Mouse (Mus musculus) granulocyte monocyte progenitor cell, adult 5-6 weeks (primary cell): ENCODE results near the gene Maml3. TPM values are rescaled to one million over a fixed set of nuclear protein-coding genes. Genes with fewer than 3 reads are reported as not detected.
A peak's percentile ranks its signal among the peaks of the same experiment; 100 is the strongest.

Experiments
- ATAC-seq: replicated peaks from 2 replicates; pipeline ENCODE4 v1.8.0; 2016; ENCODE audit warnings: mild to moderate bottlenecking, moderate TSS enrichment, inconsistent platforms; ENCODE audit not compliant: poor library complexity, severe bottlenecking
- total RNA-seq, 2 experiments: library from RNA; stranded (forward) in 1 of 2; stranded (reverse) in 1 of 2; fragments of 200-712, 200-1000 nt in 1 of 2; fragments of >200 nt in 1 of 2; fragmentation: Nextera tagmentation in 1 of 2; gene quantifications; 2 replicates each; pipeline ENCODE4 v1.2.3; 2014 to 2017

Maml3 gene
- total RNA-seq, 2 experiments from 2014 or later = 4.9 to 12.3 TPM

DNA sequence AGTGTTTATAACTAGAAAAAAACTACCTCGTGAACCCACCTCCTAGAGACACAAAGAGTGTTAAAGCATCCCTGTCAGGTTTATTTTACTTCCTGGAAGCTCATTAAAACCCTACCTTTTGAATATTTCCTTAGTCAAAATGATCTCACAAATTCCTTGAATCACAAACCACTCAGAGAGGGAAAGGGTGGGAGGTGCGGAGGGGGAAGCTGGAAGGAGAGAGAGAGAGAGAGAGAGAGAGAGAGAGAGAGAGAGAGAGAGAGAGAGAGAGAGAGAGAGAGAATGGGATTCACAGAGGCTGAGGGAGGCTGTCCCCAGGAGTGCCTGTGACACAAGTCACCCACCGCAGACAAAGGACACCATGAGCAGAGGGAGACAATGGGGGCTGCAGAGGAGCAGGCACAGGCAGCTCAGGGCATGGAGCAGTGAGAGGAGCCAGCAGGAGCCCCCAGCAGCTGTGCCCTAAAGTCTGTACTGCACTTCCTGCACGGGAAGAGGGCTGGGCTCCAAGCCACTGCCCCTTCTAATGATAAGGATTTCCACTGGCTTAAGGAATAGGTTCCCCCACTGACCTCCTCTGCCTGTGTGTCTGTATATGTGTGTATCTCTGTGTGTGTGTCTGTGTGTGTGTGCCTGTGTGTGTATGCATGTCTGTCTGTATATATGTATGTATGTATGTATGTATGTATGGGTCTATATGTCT lies 140.8 kb downstream of the Maml3 start:
- ATAC-seq = peak; percentile 35

DNA sequence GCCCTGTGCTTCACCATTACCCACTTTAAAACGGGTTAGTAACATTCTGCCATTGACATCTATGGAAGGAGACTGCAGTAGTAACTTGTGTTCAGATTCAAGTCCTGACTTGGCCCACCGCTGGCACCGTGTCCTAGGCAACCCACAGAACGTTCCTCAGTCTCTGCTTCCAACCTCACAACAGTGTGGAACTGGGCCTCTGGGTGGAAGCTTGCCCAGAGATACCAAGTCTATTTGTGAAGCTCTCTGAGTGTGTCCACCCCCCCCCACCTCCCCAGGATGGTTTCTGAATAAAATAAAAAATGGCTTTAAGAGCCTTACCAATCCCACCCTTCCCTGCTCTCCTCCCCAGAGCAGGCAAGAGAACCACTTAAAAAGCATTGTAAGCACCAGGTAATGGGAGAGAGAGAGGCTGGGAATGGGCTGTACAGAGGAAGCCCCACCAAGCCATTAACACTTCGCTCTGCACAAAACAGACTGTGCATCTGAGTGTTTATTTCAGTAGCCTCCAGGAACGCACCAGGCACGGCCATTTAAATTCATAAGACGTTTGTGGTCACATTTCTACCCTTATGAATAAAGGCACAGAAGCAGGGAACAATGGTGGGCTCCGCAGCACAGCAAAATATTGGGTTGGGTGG lies 141.6 kb downstream of the Maml3 start:
- no peak for ATAC-seq

DNA sequence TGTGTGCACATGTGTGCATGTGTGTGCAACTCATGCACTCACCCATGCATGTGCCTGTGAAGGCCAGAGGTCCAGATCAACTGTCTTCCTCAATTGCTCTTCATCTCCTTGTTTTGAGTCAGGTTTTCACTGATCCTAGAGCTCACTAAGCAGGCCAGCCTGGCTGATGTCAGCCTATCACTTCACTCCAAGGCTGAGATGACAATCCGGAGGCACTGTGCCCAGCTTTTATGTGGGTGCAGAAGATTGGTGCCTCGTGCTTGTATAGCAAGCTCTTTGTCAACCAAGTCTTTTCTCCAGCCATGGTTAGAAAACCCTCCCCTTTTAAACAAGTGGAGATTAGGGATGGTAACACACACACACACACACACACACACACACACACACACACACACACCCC lies 146.1 kb downstream of the Maml3 start:
- no peak for ATAC-seq

DNA sequence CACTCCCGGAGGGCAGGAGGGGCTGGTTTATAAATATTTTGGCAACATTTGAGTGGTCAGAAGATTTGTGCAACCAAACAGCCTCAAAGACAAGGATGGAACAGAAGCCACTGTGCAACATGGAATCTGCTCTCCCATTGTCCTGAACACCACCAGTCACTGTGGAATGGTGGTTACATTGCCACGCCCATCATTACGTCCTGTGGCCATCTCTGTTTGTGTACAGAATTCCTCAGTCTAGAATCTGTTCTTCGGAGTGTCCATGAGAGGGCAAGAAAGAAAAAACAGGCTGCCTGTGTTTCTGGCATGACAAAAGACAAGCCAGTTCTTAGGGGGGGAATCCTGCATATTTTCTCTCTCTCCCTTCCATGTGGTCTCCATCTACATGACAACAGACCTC lies 150.4 kb downstream of the Maml3 start:
- ATAC-seq = no peak

DNA sequence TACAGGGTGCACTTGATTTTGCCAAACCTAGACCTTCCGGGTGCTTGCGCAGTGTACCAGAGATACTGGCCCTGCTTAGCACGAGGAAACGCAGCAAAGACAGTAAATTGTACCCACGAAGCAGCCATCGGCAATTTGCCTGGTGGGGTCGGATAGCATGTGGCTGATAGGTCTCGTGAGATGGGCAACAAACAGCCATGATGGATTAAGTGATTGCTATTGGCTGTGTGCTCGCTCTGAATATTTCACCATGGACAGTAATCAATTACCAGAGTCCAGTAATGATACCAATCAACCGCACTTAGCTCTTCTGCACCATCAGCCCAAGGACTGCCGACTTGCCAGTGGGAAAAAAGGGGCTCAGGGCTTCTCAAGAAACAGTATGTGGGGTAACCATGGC lies 150.9 kb downstream of the Maml3 start:
- ATAC-seq = no peak

DNA sequence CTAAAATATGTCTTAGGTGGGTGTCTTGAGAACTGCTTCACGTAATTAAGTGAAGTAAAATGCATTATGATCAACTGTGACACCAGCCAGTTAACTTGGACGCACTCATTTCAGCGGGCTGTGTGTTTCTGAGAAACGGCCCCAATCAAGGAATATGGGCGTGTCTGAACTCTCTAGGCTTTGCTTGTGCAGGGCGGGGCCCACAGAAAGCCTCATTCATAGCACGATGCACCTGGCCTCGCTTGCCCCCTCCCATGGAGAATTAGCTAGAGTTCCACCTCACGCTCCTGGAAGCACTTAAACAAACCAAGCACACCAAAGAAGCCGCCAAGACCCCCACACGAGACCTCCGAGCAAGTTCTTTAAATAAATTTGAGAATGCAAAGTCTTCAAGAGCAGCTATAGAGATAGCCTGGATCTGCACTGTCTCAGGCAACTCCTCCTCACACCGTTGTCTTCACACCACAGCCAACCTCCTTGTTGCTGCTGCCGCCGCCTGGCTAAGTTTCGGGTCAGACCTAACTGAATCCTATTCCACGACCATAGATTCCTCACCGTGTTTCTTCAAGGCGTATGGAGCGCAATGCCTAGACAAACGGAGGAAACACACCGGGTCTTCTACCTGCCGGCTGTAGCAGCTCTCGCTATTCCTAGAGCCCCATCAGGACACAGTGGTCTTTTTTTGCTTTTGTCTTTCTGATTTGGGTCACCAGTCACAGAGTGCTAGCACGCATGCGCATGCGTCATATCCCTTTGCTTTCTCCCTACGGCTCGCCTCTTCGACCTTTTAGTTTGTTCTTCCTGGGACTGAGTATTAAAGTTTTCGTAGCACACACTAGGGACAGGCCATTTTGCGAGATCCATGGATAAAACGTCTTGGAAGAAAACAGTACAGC lies 151.9 kb downstream of the Maml3 start:
- no peak for ATAC-seq

DNA sequence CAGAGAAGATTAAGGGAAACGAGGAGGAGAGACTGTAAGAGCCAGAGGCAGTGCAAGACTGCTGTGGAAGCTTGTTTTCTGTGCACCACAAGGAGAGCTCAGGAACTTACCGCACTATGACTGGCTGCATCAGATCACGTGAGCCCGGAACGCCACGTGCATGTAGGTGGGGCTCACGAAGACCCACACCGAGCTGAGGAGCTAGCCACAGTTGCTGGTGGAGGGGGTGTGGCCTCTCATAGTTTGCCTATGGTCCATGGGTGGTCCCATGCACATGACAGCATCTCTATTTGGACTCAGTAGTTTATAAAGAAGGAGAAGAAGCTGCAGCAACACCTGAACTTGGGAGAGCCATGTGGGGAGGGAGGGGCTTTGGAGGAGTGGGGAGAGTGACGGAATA lies 152.6 kb downstream of the Maml3 start:
- no peak for ATAC-seq

DNA sequence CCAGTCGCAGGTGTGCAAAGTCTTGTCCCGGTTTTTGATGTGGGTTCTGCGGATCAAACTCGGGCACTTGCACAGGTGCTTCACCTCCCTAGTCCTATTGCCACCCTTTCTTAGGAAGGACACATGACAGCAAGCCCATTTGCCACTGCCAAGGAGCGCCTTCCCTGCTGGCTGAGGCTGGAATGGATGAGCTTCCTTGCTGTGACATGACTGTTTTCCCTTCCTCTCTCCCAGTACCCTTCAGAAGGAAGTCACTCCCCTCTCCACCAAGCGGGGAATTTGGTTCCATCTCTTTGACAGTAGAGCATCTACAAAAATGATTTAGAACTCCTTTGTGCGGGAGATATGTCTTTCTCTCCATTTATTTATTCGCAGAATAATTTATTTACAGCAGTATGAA lies 155.2 kb downstream of the Maml3 start:
- ATAC-seq = no peak

DNA sequence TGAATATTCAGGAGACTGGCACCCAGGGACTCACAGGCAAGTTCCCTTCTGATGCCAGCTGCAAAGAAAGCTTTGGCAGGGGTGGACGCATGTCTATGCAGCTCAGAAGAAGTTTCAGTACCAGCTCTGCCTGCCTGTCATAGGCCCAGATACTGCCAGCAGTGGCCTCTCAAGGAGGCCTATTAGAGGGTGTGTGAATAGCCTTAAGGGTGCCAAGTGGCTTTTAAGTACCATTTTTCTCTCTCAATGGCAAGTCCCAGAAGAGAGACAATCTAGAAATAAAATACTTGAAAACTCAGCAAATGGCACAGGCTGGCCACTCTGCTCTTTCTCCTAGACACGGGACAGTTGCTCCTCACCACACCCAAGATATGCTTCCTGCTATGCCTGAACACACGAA lies 157.7 kb downstream of the Maml3 start:
- ATAC-seq = no peak

DNA sequence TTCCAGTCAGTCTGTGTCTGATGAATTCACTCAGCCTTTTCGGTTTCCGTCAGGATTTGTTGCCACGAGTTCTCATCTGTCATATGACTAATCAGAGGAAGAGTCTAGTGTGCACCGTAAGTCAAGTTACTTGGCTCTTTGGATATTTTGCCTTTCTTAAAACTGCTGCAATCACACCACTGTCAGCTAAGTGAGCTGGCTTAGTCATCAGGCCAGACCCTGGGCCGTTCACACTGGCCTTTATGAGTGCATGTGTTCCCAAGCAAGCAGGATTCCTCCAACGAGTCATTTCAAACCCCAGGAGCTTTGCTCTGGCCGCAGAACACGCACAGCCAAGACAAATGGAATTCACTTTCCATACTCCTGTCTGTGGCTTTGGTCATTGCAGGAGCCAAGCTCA lies 161.2 kb downstream of the Maml3 start:
- no peak for ATAC-seq

DNA sequence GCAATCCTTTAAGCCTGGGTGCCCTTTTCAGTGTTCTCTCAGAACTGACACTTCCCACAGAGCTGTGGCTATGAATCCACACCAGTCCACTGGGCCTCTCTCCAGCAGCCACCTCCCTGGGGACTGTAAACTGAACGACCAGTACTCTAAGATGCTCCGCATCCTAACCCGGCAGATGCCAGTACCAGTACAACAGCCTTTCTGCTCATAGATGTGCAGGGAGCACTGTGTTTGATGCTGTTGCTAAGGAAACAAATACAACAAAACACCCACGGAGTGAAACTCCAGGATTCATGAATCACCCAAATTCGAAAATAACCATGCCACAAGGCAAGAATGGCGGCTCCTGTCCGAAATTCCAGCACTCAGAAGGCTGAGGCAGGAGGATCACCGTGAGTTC lies 163.1 kb downstream of the Maml3 start:
- ATAC-seq = no peak

DNA sequence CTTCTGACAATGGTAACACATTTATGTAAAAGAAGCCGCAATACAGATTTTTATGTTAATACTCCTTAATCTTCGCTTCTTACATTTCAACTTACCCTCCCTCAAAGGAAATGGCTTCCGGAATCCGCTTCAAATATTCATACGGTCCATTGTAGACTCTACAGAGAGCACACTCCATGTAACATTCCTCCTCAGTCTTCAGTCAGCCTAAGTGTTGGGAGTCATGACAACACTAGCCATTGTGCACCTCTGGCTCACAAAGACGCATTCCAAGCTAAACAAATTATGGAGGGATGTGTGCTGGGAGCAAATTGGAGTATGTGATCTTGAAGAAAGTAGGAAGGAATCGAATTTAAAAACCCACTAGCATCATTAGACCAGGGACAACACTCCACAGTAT lies 165.0 kb downstream of the Maml3 start:
- ATAC-seq = no peak

DNA sequence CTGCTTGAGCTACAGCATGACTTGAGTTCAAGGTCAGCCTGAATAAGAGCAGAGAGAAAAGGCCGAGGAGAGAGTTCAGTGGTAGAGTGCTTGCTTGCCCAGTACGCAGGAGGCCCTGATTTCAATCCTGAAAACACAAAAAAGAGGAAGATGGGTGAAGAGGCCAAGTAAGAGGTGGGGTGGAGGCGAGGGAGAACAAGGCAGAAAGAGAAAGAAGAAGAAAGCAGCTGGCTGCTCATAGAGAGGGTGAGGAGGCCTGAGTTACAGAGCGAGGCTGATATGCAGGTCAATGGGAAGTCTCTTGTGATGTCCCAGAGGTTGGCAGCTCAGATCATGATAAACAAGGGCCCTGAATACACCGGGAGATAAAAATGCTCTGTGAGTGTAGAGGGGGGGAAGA lies 165.8 kb downstream of the Maml3 start:
- peak; percentile 86 for ATAC-seq

DNA sequence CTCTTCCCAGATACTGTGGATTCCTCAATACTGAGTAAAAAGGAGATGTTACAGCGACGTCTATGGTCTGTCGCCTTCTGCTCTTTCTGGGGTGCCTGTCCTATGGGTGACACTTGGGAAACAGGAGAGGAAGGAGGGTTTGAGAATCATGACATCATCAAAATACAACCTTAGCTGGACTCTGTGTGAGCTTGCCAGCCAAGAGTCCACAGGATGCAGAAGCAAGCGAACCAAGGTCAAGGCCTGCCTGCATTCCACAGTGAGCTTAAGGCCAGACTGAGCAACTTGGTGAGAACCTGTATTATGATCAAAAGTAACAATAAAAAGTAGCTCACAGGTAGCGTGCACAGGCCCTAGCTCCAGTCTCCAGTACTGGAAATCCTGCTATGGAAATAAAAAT lies 167.7 kb downstream of the Maml3 start:
- ATAC-seq = no peak

DNA sequence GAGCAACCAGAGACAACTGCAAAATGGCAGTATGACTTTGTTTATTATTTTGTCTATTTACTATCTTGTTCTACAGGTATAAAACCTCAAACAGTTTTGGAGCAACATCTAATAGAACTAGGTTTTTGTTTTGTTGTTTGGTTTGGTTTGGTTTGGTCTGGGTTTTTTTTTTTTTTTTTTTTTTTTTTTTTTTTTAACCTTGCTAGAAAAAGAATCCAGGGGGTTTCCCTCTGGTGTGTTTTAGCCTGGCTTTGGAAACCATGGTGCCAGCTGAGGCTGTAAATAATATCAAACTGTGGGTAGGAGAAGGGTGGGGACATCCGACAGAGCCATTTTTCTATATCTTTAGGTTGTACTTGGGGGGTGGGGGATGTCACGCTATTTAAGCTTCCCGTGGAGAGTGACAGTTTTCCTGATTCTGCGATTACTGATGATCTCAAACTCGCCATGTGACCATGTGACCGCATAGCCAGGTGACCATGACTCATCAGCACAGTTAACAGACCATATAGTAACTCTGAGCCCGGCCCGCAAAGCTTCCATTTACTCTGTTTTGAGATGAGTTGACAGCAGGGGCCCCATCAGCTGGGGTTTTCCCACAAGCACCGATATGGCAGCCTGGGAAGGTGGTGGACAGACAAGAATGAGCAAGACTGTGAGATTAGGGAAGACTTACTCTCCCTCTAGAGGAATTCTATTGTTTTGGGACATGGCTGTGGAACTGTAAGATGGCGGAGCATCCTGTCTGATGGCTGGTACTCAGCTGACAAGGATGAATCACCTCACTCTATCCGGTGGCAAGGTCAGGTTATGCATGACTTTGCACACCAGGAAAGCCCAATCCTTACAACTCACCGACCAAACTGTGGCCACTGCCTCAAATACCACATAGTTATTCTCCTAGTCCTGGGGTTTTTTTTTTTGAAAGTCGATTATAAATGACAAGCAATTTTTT lies 170.1 kb downstream of the Maml3 start:
- ATAC-seq = no peak

DNA sequence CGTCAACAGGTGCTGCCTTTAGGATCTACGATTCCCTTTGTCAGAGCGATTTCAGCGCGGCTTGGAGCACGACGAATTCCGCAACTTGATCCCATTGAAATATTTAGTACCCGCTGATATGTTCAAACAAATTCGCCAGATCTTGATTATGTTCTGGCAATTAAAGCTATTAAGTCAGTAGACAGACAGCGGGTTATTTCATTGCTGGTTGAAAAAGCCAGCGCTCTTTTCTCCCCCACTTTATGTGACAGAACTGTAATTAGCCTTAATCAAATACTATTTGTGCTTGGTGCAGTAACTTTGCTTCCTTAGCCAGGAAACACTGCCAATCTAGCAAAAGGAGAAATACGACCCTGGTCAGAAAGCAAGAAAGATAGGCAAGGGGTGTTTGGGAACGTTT lies 176.7 kb downstream of the Maml3 start:
- ATAC-seq = no peak

DNA sequence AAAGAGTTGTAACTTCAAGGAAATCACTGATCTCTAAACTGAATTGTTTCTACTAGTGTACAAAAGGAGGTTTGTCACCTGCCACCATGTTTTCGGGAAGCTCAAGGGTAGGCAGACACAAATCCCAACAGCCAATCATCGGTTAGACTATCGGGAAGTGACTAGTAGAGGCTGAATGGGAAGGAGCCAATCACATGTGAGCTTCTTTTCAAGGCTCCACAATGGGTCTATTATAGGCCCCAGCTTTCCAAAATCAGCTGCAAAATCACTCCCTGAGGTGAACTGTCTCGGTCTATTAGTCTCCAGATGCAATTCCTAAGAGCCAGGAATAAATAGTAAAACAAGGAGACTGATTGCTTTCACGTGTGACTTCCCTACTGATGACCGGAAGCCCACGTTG lies 177.3 kb downstream of the Maml3 start:
- ATAC-seq = no peak

DNA sequence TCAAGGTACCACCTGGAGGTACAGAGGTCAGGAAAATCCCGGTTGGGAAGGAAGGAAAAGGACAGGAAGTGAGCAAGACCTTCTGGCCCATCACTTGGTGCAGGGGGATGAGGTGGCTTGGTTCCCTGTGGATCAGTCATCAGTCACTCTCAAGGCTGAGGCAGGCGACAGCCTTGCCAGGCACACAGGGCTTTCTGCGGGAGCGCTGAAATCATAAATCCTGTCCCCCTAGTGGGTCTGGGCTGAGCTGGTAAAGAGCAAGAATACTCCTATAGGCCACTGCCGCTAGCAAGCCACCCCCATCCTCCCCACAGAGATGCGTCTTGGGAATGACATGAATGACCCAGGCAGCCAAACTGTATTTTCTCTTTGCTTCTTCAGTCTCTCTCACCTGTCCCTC lies 177.8 kb downstream of the Maml3 start:
- ATAC-seq = no peak

DNA sequence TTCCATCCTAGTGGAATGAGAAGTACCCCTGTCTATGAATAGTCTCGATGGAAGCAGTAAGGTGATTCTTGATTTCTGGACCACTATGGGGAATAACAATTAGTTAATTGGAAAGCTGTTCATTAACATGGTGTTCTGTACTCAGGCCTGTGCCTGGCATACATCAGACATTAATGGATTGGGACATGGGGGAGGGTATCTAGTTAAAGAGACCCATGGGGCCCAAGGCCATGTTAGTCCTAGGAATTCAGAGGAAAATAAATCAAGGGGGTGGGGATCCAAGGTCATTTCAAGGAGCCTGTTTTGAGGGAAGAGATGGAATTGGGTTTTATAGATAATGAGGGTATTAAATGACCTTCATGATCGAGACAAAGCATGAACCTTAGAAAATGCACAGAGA lies 179.1 kb downstream of the Maml3 start:
- ATAC-seq = no peak

DNA sequence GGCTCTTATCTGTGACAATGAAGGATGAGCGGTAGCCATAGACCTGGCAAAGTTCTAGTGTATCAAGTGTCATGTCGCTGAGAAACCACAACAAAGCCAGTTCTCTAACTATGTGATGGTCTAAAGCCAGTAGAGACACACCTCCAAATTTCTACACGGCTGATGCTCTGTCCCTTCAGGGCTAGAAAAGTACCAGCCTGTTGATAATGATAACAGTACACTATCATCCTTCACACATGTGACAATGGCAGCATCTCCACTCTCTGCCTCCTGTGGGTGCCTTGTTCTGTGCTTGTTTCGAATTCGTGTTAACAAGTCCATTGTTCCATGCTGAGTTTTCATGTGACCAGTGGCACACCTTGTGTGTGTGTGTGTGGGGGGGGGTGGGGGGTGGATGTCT lies 180.2 kb downstream of the Maml3 start:
- ATAC-seq = no peak
